Mouse (Mus musculus): ENCODE data around the gene Ogdh.
"Not testable (repeated sequence)": the region's sequence is repeated elsewhere in the genome, so short reads cannot be mapped to it uniquely, and the experiment has no call there.

Ogdh gene

GRCm38 (mm10) chr11:6367986-6368385 is 76.6 kb downstream of the Ogdh start:
- not testable (repeated sequence) for DNase-seq

GRCm38 (mm10) chr11:6371376-6372155 is 80.1 kb downstream of the Ogdh start:
- DNase-seq = no peak

- DNase-seq = no peak
Observed at GRCm38 (mm10) chr11:6372784-6373183, 81.4 kb downstream of the Ogdh start.

DNA sequence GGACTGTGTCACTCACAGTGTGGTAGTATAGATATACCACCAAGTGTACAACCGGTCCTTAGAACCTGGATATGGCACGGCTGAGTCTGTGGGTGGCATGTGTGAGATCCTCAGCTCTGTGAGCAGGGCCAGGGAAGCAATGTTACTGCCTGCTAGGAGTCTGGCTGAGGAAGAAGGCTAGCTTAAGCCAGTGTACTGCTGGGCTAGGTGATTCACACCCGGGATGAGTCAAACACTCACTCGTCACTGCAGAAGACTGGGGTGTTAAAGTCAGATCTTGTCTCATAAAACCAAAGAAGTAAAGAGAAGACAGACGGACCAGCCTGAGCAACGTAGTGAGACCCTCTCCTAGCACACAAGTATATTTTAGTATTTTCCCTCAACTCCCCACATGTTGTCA is 89.5 kb downstream of the Ogdh start:
- DNase-seq = no peak

DNA sequence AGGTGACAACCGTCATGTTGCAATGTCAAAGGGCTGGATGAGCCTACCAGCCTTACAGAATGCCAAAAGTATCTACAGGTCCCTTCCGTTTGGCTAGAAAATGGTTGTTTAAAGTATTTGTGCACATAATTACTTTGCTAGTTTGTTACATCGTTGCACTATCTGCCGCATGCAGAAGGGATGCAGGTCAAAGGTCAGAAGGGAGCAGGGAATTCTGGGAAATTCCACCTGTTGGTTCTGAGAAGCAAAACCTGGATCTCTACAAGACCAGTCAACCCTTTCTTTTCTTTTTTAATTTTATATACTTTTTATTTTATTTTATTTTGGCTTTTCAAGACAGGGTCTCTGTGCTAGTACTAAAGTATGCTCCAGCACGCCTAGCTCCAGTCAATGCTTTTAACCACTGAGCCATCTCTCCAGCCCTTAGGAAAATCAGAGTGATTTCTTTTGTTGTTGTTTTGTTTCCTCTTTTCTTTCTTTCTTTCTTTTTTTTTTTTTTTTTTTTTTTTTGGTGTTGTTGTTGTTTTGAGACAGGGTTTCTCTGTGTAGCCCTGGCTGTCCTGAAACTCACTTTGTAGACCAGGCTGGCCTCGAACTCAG is 96.8 kb downstream of the Ogdh start:
- DNase-seq = no peak

DNA sequence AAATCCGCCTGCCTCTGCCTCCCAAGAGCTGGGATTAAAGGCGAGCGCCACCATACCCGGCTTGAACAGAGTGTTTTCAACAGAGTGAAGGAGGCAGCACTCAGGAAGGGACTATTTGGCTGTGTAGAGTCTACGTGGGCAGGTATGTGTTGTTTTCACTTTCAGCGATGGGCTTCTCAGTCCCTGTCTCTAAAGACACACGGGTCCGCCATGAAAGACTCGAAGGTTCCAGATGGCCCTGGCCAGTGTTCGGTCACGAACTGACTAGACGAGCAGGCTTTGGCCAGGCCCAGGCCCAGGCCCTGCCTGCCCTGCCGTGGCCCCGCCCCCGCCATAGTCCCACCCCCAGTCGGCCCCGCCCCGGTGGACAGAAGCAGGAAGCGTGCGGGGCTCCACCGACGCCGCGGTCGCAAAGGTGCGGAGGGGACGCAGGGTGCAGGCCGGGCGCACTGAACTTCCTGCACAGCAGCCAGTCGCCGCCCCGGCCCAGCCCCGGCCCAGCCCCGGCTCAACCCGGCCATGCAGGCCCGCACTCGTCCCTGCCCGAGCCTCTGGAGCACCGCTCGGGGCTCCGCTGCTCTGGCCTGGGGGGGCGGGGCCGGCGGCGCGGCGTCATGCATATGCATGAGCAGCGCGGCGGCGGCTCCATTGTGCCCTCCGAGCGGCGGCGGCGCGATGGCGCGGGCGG is 97.4 kb downstream of the Ogdh start, which contains the start of gene Zmiz2:
Gene Zmiz2, plus strand, starts transcription at position 349 of the 688 bp plus-strand sequence.
- DNase-seq = peak; percentile 95

DNA sequence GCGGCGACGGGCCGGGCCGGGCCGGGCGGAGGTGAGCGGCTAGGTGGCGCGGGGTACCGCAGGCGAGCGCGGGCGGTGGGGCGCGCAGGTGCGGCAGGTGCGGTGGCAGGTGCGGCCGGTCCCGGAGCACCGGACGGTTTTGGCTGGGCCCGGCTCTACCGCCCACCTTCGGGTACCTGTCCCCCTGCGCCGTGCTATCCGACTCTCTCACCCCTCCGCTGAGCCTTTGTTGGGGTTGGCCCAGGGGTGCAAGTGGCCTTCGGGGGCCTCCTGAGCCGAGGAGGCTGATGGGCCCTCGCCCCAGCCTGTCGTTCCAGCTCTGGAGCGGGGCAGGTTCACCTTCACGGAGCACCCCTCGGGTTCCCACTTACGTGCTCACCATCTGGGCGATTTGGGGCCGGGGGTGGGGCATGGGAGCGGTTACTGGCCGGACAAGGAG is 98.1 kb downstream of the Ogdh start:
- no peak for DNase-seq

GRCm38 (mm10) chr11:6390376-6391053 is 99.1 kb downstream of the Ogdh start:
- no peak for DNase-seq

GRCm38 (mm10) chr11:6391516-6392276 is 100.3 kb downstream of the Ogdh start:
- no peak for DNase-seq

- DNase-seq = no peak
Observed at GRCm38 (mm10) chr11:6392857-6393256, 101.4 kb downstream of the Ogdh start.

- no peak for DNase-seq
Observed at GRCm38 (mm10) chr11:6393866-6394265, 102.4 kb downstream of the Ogdh start.

GRCm38 (mm10) chr11:6395565-6395964 is 104.1 kb downstream of the Ogdh start:
- DNase-seq = no peak

DNA sequence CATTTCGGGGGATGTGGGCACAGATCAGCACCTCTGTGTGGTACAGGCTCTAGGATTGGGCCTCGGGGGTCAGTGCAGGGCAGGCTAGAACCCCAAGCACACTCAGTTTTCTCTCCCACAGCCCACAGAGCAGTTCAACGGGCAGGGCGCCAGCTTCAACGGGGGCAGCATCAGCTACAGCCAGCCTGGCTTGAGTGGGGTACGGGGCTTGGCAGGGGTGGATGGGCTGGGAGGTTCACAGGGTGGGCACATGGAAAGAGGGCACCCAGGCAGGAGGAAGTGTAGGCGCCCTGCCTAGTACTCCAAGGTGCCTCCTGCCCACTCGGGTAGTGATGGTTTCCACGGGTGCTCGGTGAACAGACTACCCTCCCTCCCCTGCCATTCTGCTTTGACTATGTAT is 106.7 kb downstream of the Ogdh start:
- DNase-seq = no peak

DNA sequence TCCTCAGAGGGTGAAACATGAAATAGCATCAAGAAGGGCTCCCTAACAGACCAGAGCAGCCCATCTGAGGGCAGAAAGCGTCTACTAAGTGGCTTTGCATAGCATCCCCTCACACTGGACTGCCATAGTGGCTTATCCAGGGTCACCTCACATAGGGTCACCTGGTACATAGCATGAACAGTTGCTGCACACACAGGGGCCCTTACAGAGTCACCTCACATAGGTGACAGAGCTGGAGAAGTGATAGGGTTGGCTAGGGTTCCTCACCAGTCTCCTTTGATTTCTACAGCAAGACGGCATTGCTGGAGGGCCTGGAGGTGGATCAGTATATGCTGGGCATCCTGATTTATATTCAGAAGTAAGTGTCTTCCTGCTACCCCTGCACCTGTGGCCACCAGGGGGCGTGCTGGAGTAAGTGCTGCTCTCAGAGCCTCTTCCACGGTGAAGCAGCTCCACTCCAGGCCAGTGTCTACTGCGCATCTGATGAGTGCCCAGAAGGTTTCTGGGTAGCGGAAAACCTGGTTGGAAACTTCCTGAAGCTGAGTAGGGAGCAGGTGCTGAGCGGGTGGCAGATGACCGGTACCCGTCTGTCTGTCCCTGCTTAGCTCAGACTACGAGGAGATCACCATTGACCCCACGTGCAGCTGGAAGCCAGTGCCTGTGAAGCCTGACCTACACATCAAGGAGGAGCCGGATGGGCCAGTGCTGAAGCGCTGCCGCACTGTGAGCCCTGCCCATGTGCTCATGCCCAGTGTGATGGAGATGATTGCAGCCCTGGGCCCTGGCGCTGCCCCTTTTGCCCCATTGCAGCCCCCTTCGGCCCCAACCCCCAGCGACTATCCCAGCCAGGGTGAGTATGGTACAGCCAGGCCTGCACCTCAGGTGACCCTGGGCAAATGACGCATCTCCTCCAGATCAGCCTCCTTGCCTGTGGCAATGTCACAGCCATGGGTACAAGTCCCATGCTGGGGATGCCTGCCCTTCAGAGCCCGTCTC is 111.4 kb downstream of the Ogdh start:
- DNase-seq = peak; percentile 67

- DNase-seq = no peak
Observed at GRCm38 (mm10) chr11:6403830-6404405, 112.5 kb downstream of the Ogdh start.

DNA sequence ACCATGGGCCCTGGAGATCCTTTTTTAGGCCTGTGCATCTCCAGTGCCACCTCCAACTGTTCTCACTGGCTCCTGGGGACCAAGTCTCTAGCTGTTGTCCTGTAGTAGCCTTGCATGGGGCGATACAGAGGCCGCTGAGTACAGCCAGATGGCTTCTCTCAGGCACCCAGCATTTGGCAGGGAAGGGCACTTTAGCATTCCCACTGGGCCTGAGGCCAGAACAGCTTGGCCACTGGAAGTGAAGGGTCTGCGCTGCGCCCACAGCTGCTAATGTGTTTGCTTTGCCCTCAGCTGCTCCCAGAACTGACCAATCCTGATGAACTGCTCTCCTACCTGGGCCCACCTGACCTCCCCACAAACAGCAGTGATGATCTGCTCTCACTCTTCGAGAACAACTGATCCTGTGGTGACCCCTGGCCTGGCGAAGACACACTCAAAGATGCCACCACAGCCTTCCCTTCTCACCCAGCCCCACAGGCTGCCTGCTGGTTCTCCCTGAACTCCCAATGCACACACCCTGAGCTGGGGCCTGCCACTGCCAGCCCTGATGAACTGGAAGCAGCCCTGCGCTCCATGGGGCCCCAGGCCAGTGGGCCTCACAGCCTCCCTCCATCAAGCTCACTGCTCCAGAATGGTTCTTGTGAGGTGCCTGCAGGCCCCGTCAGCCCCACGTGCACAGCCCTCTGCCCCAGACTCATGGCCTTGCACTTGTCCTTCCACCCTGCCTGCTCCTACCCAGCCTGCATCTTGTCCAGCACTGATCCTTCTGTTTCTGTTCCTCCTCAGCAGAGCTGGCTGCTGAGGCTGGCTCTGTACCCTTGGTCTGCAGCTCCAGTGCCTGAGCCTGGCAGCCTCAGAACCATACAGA is 113.5 kb downstream of the Ogdh start:
- no peak for DNase-seq

- no peak for DNase-seq
Observed at GRCm38 (mm10) chr11:6405591-6406081, 114.2 kb downstream of the Ogdh start.
